Mouse (Mus musculus) forebrain, embryonic 15.5 days (tissue): ENCODE results near the gene Rbm19. TPM values are rescaled to one million over a fixed set of nuclear protein-coding genes. Genes with fewer than 3 reads are reported as not detected.
A peak's percentile ranks its signal among the peaks of the same experiment; 100 is the strongest.

Experiments
- ATAC-seq: fragments of 200-750 bp; cut with Nextera tagmentation; replicated peaks from 2 replicates; pipeline ENCODE4 v1.8.0; 2017; ENCODE audit warnings: mild to moderate bottlenecking, moderate TSS enrichment, moderate library complexity
- H3K27ac ChIP-seq: fragments of 300-500 bp; sonication (generic); replicated peaks from 2 replicates; pipeline ENCODE4 v1.5.1; 2015; ENCODE audit warnings: mild to moderate bottlenecking, inconsistent platforms
- H3K27me3 ChIP-seq: fragments of 300-500 bp; sonication (generic); 2 replicates; pipeline ENCODE4 v1.6.1; 2015; ENCODE audit warnings: inconsistent platforms
- H3K36me3 ChIP-seq: fragments of 300-500 bp; sonication (generic); 2 replicates; pipeline ENCODE4 v1.6.1; 2015; ENCODE audit warnings: mild to moderate bottlenecking, inconsistent platforms
- H3K4me1 ChIP-seq: fragments of 300-500 bp; sonication (generic); 2 replicates; pipeline ENCODE4 v1.6.1; 2015; ENCODE audit warnings: inconsistent platforms
- H3K4me2 ChIP-seq: fragments of 300-500 bp; sonication (generic); replicated peaks from 2 replicates; pipeline ENCODE4 v1.6.1; 2015; ENCODE audit warnings: mild to moderate bottlenecking, inconsistent platforms
- H3K4me3 ChIP-seq: fragments of 300-500 bp; sonication (generic); 2 replicates; pipeline ENCODE4 v1.5.1; 2015; ENCODE audit warnings: mild to moderate bottlenecking, inconsistent platforms
- H3K9ac ChIP-seq: fragments of 300-500 bp; sonication (generic); replicated peaks from 2 replicates; pipeline ENCODE4 v1.6.1; 2015; ENCODE audit warnings: mild to moderate bottlenecking, inconsistent platforms
- H3K9me3 ChIP-seq: fragments of 300-500 bp; sonication (generic); 2 replicates; pipeline ENCODE4 v1.6.1; 2016; ENCODE audit warnings: inconsistent platforms
- WGBS: fragments of 180-500 bp; shearing (Covaris S2); methylation state at CpG from one replicate; pipeline ENCODE4 v1.1.7; 2015; ENCODE audit warnings: mixed read lengths; 5-methylcytosine and 5-hydroxymethylcytosine counted together
- polyA plus RNA-seq: library from polyadenylated mRNA; unstranded; fragments of >200 nt; fragmentation: Nextera tagmentation; extraction: Ambion mirVana; gene quantifications from 2 replicates; pipeline ENCODE4 v1.2.1, GENCODE M21; 2015

Gene Rbm19
- polyA plus RNA-seq, 1 experiment from 2014 or later = 15.2 TPM

DNA sequence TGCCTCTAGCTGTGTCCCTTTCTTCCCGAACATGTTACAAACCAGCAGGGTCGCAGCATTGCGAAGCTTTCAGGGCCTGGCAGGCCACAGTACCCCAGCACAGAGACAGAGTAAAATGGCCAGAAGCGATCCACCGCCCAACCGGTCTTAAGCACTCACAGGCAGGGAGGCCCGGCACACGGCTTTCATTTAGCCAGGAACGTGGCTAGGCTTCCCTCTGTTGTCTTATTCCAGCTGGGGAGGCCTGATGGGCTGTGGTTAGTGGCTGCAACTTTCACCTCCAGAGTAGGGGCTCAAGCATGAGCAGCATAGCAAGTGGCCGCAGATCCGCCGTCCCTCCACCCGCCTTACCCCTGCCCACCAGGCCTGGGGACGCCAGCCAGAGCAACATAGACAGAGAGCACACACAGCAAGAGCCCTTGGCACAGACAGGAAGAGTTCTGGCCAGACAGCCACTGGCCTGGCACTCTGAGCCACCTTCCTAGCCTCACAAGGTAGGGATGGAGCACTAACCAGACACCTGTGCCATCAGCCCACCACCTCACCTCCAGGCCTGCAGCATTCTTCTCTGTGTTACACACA is 73.8 kb downstream of the Rbm19 start:
- 64% methylated on average over 14 of the region's 14 CpGs for WGBS
- no peak overlapping the region for H3K27ac ChIP-seq
- no peaks in the 10 kb centered on the region for H3K27me3 ChIP-seq
- no peaks in the 10 kb centered on the region for H3K9me3 ChIP-seq
- H3K4me3 ChIP-seq = no peak overlapping the region
- no peak overlapping the region for H3K4me2 ChIP-seq
- no peaks in the 10 kb centered on the region for H3K36me3 ChIP-seq
- ATAC-seq = no peak
- peaks cover 47% of the 10 kb centered on the region for H3K4me1 ChIP-seq
- no peak overlapping the region for H3K9ac ChIP-seq

DNA sequence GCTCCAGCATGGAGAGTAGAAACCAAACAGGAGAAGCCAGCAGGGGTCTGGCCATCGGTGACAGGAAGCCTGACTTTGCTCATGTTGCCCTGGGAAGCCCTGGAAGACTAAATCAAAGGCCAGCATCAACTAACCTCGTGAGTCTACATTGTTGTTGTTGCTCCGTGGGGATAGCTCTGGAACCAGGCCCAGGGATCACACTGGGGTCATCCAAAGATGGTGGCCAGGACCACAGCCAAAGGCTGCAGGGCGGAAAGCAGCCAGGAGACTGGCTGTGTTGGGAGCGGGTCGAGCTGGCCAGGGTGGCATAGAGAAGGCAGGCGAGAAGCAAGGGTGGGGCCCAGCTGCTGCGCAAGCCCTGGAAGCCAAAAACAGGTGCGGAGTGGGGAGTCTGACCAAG is 75.4 kb downstream of the Rbm19 start:
- H3K27me3 ChIP-seq = no peaks in the 10 kb centered on the region
- ATAC-seq = no peak
- H3K4me1 ChIP-seq = peaks cover 59% of the 10 kb centered on the region
- H3K4me3 ChIP-seq = no peak overlapping the region
- no peak overlapping the region for H3K4me2 ChIP-seq
- no peaks in the 10 kb centered on the region for H3K36me3 ChIP-seq
- H3K9ac ChIP-seq = no peak overlapping the region
- H3K27ac ChIP-seq = no peak overlapping the region
- no peaks in the 10 kb centered on the region for H3K9me3 ChIP-seq
- WGBS = 83% methylated on average over 9 of the region's 9 CpGs

DNA sequence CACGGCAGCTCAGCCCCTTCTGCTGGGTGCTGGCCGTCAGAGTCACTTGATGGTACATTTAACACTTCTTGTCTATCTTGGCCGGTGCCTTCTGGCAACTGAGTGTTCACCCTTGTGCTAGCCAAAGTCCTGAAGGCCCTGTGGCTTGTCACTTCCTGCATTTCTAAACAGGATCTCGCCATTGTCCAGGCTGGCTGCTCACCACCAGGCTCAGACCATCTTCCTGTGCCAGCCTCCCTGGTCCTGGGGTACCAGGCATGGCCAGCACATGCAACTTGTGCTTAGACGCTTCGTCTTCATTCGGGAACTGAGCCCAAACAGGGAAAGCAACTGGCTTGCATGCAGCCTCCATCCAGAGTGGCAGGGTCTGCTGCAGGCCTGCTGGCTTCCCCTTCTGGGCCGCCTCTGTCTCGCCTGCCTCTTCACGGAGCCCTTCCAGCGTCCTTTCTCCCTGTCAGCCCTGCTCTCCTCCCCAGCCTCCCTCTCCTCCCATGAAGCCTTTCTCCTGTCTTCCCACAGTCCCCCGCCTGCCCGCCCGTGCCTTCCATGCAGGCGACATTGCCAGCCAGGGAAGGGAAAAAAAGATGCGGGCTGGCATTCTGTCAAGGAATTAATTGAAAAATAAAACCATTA is 78.2 kb downstream of the Rbm19 start:
- H3K9me3 ChIP-seq = no peaks in the 10 kb centered on the region
- peak overlapping the region; percentile 86 for H3K27ac ChIP-seq
- H3K9ac ChIP-seq = 0 out of 2 replicates have a peak overlapping the region, but pooled peaks have one; percentile 19
- peak; percentile 66 for ATAC-seq
- H3K27me3 ChIP-seq = no peaks in the 10 kb centered on the region
- 27% methylated on average over 16 of the region's 16 CpGs for WGBS
- peak overlapping the region; percentile 23 for H3K4me2 ChIP-seq
- H3K36me3 ChIP-seq = no peaks in the 10 kb centered on the region
- H3K4me1 ChIP-seq = peaks cover 49% of the 10 kb centered on the region
- no peak overlapping the region for H3K4me3 ChIP-seq

DNA sequence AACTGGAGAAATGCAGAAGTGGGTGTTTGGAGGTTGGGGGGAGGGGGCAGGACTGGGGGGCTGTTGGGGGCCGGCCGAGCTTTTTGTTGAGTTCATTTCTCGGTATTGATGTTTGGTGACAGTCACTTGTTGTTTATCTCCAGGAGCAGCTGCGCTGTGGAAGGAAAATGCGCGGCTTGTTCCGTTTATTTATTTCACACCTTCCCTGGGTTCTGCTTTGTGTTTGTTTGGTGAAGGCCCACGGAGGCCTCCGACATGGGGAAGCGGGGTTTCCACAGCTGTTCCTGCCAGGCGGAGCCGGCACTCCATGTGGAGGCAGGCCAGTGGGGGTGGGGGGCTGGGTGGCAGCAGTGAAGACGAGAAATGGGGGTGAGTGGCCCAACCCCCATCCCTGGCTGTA is 78.7 kb downstream of the Rbm19 start:
- Histone ChIP-seq H3K4me3 (no peak overlapping the region), H3K27ac (peak overlapping the region; percentile 86), H3K27me3 (no peaks in the 10 kb centered on the region), H3K4me2 (peak overlapping the region; percentile 23), H3K9ac (0 out of 2 replicates have a peak overlapping the region, but pooled peaks have one; percentile 19), H3K4me1 (peaks cover 48% of the 10 kb centered on the region), H3K9me3 (no peaks in the 10 kb centered on the region), H3K36me3 (no peaks in the 10 kb centered on the region)
- ATAC-seq = peak; percentile 50
- 6% methylated on average over 13 of the region's 13 CpGs for WGBS

DNA sequence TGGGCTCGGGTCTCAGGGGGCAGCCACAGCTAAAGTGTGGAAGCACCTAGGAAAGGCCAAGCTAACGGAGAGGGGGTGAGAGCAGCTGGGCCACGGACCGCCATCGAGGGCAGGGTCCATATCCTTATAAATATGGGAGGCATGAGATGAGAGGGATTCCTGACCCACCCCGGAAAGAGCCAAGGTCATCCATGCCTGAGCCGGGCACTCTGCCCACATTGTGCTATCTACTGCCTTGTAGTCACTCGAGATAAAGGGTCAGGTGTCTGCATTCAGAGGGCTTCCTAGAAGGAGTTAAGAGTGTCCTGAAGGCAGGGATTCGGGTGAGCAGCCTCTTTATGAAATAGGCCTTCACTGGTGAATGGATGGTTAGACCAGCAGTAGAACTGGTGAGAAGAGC is 80.6 kb downstream of the Rbm19 start:
- H3K27ac ChIP-seq = no peak overlapping the region
- H3K4me1 ChIP-seq = peaks cover 44% of the 10 kb centered on the region
- H3K9ac ChIP-seq = no peak overlapping the region
- H3K4me3 ChIP-seq = no peak overlapping the region
- WGBS = 89% methylated on average over 9 of the region's 9 CpGs
- H3K4me2 ChIP-seq = no peak overlapping the region
- H3K9me3 ChIP-seq = no peaks in the 10 kb centered on the region
- no peak for ATAC-seq
- H3K27me3 ChIP-seq = no peaks in the 10 kb centered on the region
- H3K36me3 ChIP-seq = no peaks in the 10 kb centered on the region

DNA sequence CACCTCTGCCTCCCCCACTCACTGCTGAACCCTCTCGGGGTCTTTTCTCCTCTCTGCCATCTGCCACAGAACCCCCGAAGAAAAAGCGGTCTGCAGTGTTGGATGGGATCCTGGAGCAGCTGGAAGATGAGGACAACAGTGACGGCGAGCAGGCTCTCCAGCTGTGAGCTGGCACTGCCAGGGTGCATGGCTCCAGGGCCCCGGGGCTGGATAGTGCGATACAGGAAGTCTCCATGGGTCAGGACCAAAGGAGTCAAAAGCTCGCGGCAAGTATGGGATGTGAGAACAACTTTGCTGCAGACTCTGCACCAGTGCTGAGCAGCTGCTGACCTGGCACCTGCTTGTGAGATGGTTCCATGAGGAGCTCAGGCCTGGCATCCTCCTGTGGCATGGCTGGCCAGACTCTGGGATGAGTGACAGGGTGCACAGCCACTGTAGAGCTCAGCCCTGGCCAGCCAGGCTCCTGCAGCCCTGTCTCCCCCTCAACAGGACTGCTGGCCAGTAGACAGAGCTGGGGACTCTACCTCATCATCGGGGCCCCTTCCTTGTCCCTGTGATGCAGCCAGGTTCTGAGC is 81.6 kb downstream of the Rbm19 start:
- Histone ChIP-seq H3K4me3 (no peak overlapping the region), H3K4me1 (peaks cover 39% of the 10 kb centered on the region), H3K36me3 (no peaks in the 10 kb centered on the region), H3K9me3 (no peaks in the 10 kb centered on the region), H3K4me2 (no peak overlapping the region), H3K27me3 (no peaks in the 10 kb centered on the region), H3K9ac (no peak overlapping the region), H3K27ac (no peak overlapping the region)
- WGBS = 79% methylated on average over 10 of the region's 10 CpGs
- ATAC-seq = no peak

DNA sequence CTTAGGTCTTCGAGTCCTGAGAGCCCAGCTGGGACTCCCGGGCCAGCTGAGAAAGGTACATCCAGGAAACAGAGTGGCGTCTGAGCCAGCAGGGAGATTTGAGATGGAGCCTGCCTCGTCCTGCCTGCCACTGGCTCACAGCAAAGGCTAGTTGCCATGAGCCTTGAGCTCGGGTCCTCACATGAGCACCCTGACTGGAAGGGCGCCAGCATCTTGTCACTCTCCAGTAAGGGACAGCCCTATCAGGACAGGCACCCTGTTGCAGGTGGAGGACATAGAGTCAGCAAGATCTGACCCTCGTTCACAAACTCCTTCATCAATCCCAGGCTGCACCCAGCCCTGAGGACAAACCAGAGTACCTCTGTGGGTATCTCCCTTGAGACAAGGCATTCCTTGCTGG is 83.6 kb downstream of the Rbm19 start:
- no peaks in the 10 kb centered on the region for H3K9me3 ChIP-seq
- H3K4me1 ChIP-seq = peaks cover 21% of the 10 kb centered on the region
- H3K36me3 ChIP-seq = no peaks in the 10 kb centered on the region
- H3K9ac ChIP-seq = no peak overlapping the region
- ATAC-seq = no peak
- no peak overlapping the region for H3K4me2 ChIP-seq
- H3K27ac ChIP-seq = no peak overlapping the region
- 89% methylated on average over 7 of the region's 7 CpGs for WGBS
- no peaks in the 10 kb centered on the region for H3K27me3 ChIP-seq
- H3K4me3 ChIP-seq = no peak overlapping the region

DNA sequence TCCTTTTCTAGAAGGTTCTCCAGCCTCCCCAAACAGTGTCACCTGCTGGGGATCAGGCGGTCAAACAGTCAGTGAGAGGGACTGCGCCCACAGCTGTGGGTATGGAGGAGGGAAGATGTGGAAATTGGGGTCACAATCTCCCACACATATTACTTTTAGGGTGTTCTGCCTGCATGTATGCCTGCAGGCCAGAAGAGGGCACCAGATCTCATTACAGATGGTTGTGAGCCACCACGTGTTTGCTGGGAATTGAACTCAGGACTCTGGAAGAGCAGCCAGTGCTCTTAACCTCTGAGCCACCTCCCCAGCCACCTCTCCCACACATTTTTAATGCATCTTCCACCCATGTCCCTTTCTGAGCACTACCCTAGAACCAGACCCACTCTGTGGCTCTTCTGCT is 88.1 kb downstream of the Rbm19 start:
- H3K4me1 ChIP-seq = peaks cover 19% of the 10 kb centered on the region
- 78% methylated on average over 3 of the region's 3 CpGs for WGBS
- no peak overlapping the region for H3K4me3 ChIP-seq
- no peak for ATAC-seq
- no peak overlapping the region for H3K27ac ChIP-seq
- H3K9me3 ChIP-seq = no peaks in the 10 kb centered on the region
- H3K9ac ChIP-seq = no peak overlapping the region
- no peaks in the 10 kb centered on the region for H3K36me3 ChIP-seq
- no peak overlapping the region for H3K4me2 ChIP-seq
- H3K27me3 ChIP-seq = no peaks in the 10 kb centered on the region

DNA sequence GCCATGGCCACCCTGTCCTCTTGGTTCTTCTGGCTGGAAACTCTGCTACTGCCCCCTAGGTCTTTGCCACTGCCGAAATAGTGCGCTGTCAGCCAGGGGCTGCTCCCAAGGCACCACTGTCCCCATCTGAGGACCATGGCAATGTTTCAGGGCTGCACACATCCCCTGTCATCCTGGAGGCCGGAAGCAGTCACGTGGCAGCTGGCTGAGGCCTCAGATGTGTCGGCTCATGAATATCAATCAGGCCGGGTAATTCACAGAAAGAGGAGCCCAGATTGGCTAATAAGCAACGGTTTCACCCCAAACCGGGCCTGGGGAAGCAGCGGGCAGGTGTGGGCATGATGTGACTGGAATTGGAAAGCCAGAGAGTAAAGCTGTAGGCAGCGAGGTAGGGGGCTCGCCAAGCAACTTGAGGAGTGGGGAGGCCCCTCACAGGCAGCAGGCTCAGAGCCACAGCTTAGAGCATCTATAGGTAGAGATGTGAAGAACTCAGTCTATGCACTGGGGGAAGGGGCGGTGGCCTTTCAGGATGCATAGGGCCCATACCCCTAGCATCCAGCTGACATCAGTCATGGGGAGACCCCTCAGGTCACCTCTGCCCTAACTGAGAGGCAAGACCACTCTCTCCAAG is 90.2 kb downstream of the Rbm19 start:
- H3K9ac ChIP-seq = no peak overlapping the region
- peaks cover 33% of the 10 kb centered on the region for H3K4me1 ChIP-seq

DNA sequence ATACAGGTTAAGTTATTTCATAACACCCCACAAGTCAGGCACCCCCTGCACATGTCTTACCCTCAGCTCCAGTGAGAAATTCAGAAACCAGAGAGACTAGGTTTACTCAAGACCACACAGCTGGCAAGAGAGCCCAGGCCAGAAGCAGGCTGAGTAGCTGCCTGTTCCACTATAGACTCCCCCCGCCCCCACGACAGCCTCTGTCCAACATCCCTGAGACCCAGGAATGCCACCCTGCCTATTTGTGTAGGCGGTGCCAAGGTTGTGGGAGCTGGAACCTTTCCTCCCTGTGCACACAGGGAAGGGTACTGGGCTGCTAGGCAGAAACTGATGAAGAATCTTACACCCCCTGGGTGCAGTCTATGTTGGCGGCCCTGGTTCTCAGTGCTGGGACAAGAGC is 91.2 kb downstream of the Rbm19 start:
- ATAC-seq = no peak
- Histone ChIP-seq H3K4me2 (no peak overlapping the region), H3K9me3 (no peaks in the 10 kb centered on the region), H3K36me3 (no peaks in the 10 kb centered on the region), H3K27me3 (no peaks in the 10 kb centered on the region), H3K4me3 (no peak overlapping the region), H3K9ac (no peak overlapping the region), H3K4me1 (peaks cover 36% of the 10 kb centered on the region), H3K27ac (no peak overlapping the region)
- 73% methylated on average over 4 of the region's 4 CpGs for WGBS

More for the DNA sequence above, 90.2 kb downstream of the Rbm19 start:
- Histone ChIP-seq H3K27ac (peak overlapping the region; percentile 32), H3K9me3 (no peaks in the 10 kb centered on the region), H3K36me3 (no peaks in the 10 kb centered on the region), H3K27me3 (no peaks in the 10 kb centered on the region), H3K4me3 (no peak overlapping the region), H3K4me2 (no peak overlapping the region)
- peak; percentile 75 for ATAC-seq
- 21% methylated on average over 12 of the region's 12 CpGs for WGBS

DNA sequence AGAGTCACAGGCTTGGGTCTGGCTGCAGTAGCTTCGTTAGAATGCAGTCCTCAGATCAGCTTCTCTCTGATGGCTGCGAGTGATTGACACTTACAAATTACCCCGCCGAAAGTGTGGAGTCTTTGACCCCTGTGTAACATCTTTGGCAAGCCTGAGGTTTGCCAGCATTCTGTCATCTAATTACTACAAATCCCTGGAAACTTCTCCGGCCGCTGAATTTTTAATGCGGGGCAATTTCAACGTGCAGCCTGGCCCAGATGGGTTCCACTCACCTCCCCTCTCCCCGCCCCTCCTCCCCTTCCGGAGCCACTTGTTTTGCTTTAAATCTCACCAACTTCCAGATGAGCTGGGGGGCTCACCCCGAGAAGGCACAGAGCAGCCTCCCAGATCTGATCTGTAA is 94.4 kb downstream of the Rbm19 start:
- 0 out of 2 replicates have a peak, but pooled peaks have one; percentile 7 for ATAC-seq
- H3K9me3 ChIP-seq = no peaks in the 10 kb centered on the region
- no peaks in the 10 kb centered on the region for H3K36me3 ChIP-seq
- H3K9ac ChIP-seq = no peak overlapping the region
- H3K27me3 ChIP-seq = no peaks in the 10 kb centered on the region
- 0 out of 2 replicates have a peak overlapping the region, but pooled peaks have one; percentile 34 for H3K27ac ChIP-seq
- H3K4me2 ChIP-seq = peak overlapping the region; percentile 35
- H3K4me1 ChIP-seq = peaks cover 39% of the 10 kb centered on the region
- WGBS = 2% methylated on average over 11 of the region's 11 CpGs
- no peak overlapping the region for H3K4me3 ChIP-seq

DNA sequence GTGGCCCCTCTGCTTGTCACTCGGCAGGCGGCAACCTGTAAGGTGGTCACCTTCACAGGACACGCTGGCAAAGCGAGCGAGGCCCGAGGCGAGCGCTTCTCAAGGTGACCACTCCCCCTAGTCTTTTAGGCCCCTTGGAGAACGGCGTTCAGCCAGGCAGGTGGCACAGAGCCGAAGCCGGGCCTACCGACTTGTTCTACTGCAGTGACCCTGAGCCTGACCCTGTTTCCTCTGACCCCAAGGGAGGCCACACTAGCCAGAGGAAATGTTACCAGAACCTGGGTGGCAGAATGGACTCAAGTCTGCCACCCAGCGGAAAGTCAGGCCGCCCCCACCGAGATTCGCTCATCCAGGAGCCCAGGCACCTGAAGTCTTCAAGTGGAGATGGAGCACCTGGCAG is 94.9 kb downstream of the Rbm19 start:
- H3K36me3 ChIP-seq = no peaks in the 10 kb centered on the region
- no peak for ATAC-seq
- no peaks in the 10 kb centered on the region for H3K9me3 ChIP-seq
- 11% methylated on average over 17 of the region's 17 CpGs for WGBS
- H3K4me1 ChIP-seq = peaks cover 36% of the 10 kb centered on the region
- H3K9ac ChIP-seq = no peak overlapping the region
- H3K4me2 ChIP-seq = peak overlapping the region; percentile 35
- H3K27ac ChIP-seq = 0 out of 2 replicates have a peak overlapping the region, but pooled peaks have one; percentile 34
- no peak overlapping the region for H3K4me3 ChIP-seq
- H3K27me3 ChIP-seq = no peaks in the 10 kb centered on the region
